12 mouse cellular contexts compared by ENCODE assay signal in the genomic region with DNA sequence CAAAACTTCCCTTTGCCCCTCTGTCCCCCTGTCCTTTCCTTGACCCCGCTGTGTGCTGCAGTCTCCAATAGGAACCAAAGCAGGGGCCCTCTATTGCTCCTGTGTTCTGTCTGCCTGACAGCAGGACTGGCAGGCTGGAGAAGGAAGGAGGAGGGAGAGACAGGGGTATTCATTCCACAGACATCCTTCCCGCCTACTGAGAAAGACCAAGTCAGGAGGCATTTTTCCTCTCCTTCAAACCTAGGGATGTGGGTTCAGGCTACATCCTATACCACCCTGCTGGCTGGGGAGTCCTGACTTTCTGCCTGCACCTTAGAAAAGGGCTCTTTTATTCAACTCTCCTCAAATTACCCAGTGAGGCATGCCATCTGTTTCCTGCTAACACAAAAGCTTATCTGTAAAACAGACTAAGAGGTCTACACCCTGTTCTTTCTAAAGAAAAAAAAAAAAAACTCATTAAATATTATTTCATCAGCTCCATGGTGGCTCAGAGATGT.
A peak's percentile ranks its signal among the peaks of the same experiment; 100 is the strongest.
DNase-seq lines count a peak whose midpoint lies in the region; ATAC-seq and TF ChIP-seq lines count a peak whose summit lies in the region.
"Had no signal": no experiment of that assay in that cellular context is flagged by ENCODE, and none has a peak within 500 bp of the region (broad histone marks: within the 10 kb centered on the region; RNA-seq: fewer than 3 reads in every experiment).

No protein-coding gene starts in this region.

- no peaks in the 10 kb centered on the region for H3K27me3 ChIP-seq in hindbrain, embryonic 11.5 days (ENCODE audit: control insufficient read depth, insufficient read depth, low read length)
- H3K27me3 ChIP-seq in hindbrain, postnatal 0 days (ENCODE audit: insufficient read depth, low read length): no peaks in the 10 kb centered on the region
- no peaks in the 10 kb centered on the region for H3K27me3 ChIP-seq in forebrain, postnatal 0 days (ENCODE audit: insufficient read depth, low read length)
- no peaks in the 10 kb centered on the region for H3K27me3 ChIP-seq in neural tube, embryonic 11.5 days (ENCODE audit: control insufficient read depth, insufficient read depth, low read length)
- H3K27me3 ChIP-seq: CH12.LX had no signal

- H3K27ac ChIP-seq in hindbrain, embryonic 11.5 days (ENCODE audit: low read depth, low read length): peak overlapping the region; percentile 54; the same call in 1 of the 2 replicates
- no peak overlapping the region for H3K27ac ChIP-seq in hindbrain, postnatal 0 days
- no peak overlapping the region for H3K27ac ChIP-seq in forebrain, postnatal 0 days (ENCODE audit: low read depth, low read length)
- H3K27ac ChIP-seq in neural tube, embryonic 11.5 days (ENCODE audit: low read depth, low read length): peak overlapping the region; percentile 54
- H3K27ac ChIP-seq: liver, embryonic 14.5 days had no signal

- H3K9ac ChIP-seq in hindbrain, embryonic 11.5 days (ENCODE audit: low read depth, low read length): no peak overlapping the region
- no peak overlapping the region for H3K9ac ChIP-seq in hindbrain, postnatal 0 days (replicated peaks; ENCODE audit: low read length)
- H3K9ac ChIP-seq in forebrain, postnatal 0 days: no peak overlapping the region
- H3K9ac ChIP-seq in neural tube, embryonic 11.5 days (ENCODE audit: low read length): no peak overlapping the region
- H3K9ac ChIP-seq: liver, embryonic 14.5 days had no signal

- no peaks in the 10 kb centered on the region for H3K4me1 ChIP-seq in hindbrain, embryonic 11.5 days (replicated peaks; ENCODE audit: control insufficient read depth, insufficient read depth, low read length)
- H3K4me1 ChIP-seq in hindbrain, postnatal 0 days (ENCODE audit: insufficient read depth, low read length): no peaks in the 10 kb centered on the region
- no peaks in the 10 kb centered on the region for H3K4me1 ChIP-seq in forebrain, postnatal 0 days (ENCODE audit: insufficient read depth)
- H3K4me1 ChIP-seq in neural tube, embryonic 11.5 days (ENCODE audit: control insufficient read depth, insufficient read depth, low read length): peaks cover 2% of the 10 kb centered on the region; the same call in 1 of the 2 replicates

- WGBS in hindbrain, embryonic 11.5 days: 3% methylated on average over 2 of the region's 2 CpGs
- 35% methylated on average over 2 of the region's 2 CpGs for WGBS in hindbrain, postnatal 0 days
- WGBS in forebrain, postnatal 0 days: 31% methylated on average over 2 of the region's 2 CpGs
- WGBS in neural tube, embryonic 11.5 days: 7% methylated on average over 2 of the region's 2 CpGs

- no peak overlapping the region for H3K4me3 ChIP-seq in hindbrain, embryonic 11.5 days (ENCODE audit: low read depth, low read length)
- no peak overlapping the region for H3K4me3 ChIP-seq in hindbrain, postnatal 0 days (ENCODE audit: low read length)
- no peak overlapping the region for H3K4me3 ChIP-seq in forebrain, postnatal 0 days (ENCODE audit: low read depth, low read length)
- H3K4me3 ChIP-seq in neural tube, embryonic 11.5 days (ENCODE audit: low read depth, low read length): no peak overlapping the region

- DNase-seq in hindbrain, embryonic 11.5 days (ENCODE audit: low spot score): peak; percentile 41
- no peak for DNase-seq in hindbrain, postnatal 0 days (ENCODE audit: low spot score)
- peak; percentile 81 for DNase-seq in embryo, embryonic 10 days (ENCODE audit: low spot score)
- no peak for DNase-seq in forebrain, postnatal 0 days
- peak; percentile 69 for DNase-seq in neural tube, embryonic 11.5 days (ENCODE audit: low spot score)
- no peak for DNase-seq in urinary bladder, adult 2 months (ENCODE audit: low spot score)
- DNase-seq in lung, postnatal 36 days: no peak
- DNase-seq: cerebellum, adult 18-20 months had no signal

- TF ChIP-seq CTCF in hindbrain, postnatal 0 days (IDR thresholded peaks at IDR 0.05; ENCODE audit: low read depth): no peak
- no peak for TF ChIP-seq CTCF in forebrain, postnatal 0 days (IDR thresholded peaks at IDR 0.05; ENCODE audit: low read depth)

- H3K36me3 ChIP-seq in hindbrain, embryonic 11.5 days (ENCODE audit: control insufficient read depth, insufficient read depth, low read length): no peaks in the 10 kb centered on the region
- no peaks in the 10 kb centered on the region for H3K36me3 ChIP-seq in hindbrain, postnatal 0 days (ENCODE audit: insufficient read depth, low read length)
- H3K36me3 ChIP-seq in forebrain, postnatal 0 days (ENCODE audit: insufficient read depth): no peaks in the 10 kb centered on the region
- H3K36me3 ChIP-seq in neural tube, embryonic 11.5 days (ENCODE audit: control insufficient read depth, insufficient read depth, low read length): no peaks in the 10 kb centered on the region

- peak; percentile 90 for ATAC-seq in hindbrain, embryonic 11.5 days (ENCODE audit: low FRiP score)
- ATAC-seq in hindbrain, postnatal 0 days: no peak
- peak; percentile 61 for ATAC-seq in forebrain, postnatal 0 days
- ATAC-seq in neural tube, embryonic 11.5 days (ENCODE audit: insufficient read depth, low FRiP score, low TSS enrichment): peak; percentile 91
- ATAC-seq in CD4-positive, CD25-positive, alpha-beta regulatory T cell, adult 4 months: no peak
- ATAC-seq: inflammation-experienced regulatory T-cells, adult 6 months had no signal

- H3K4me2 ChIP-seq in hindbrain, embryonic 11.5 days (replicated peaks; ENCODE audit: low read depth, low read length): no peak overlapping the region
- H3K4me2 ChIP-seq in hindbrain, postnatal 0 days (ENCODE audit: low read depth, low read length): no peak overlapping the region
- no peak overlapping the region for H3K4me2 ChIP-seq in forebrain, postnatal 0 days (ENCODE audit: low read depth)
- no peak overlapping the region for H3K4me2 ChIP-seq in neural tube, embryonic 11.5 days (ENCODE audit: low read depth)

- H3K9me3 ChIP-seq in hindbrain, embryonic 11.5 days (ENCODE audit: control insufficient read depth, low read length): no peaks in the 10 kb centered on the region
- H3K9me3 ChIP-seq in hindbrain, postnatal 0 days (ENCODE audit: low read length): no peaks in the 10 kb centered on the region
- no peaks in the 10 kb centered on the region for H3K9me3 ChIP-seq in forebrain, postnatal 0 days (ENCODE audit: low read length)
- no peaks in the 10 kb centered on the region for H3K9me3 ChIP-seq in neural tube, embryonic 11.5 days (ENCODE audit: control insufficient read depth, low read length)

Comparison
In these comparisons a context has a peak if more than half of its experiments do, and no peak if none do; other contexts are left out.
1. ATAC-seq: peak in hindbrain, embryonic 11.5 days (single experiment), forebrain, postnatal 0 days (single experiment) and neural tube, embryonic 11.5 days (single experiment); none in hindbrain, postnatal 0 days (single experiment) and CD4-positive, CD25-positive, alpha-beta regulatory T cell, adult 4 months (single experiment).
2. DNase-seq: peak in hindbrain, embryonic 11.5 days (single experiment), embryo, embryonic 10 days (single experiment) and neural tube, embryonic 11.5 days (single experiment); none in hindbrain, postnatal 0 days (single experiment), forebrain, postnatal 0 days (single experiment), urinary bladder, adult 2 months (single experiment) and lung, postnatal 36 days (single experiment).
3. H3K27ac ChIP-seq: peak in hindbrain, embryonic 11.5 days (single experiment) and neural tube, embryonic 11.5 days (single experiment); none in hindbrain, postnatal 0 days (single experiment) and forebrain, postnatal 0 days (single experiment).